Mouse (Mus musculus) limb, embryonic 11.5 days (tissue): Measurements from ENCODE around the gene Asic2. TPM values are rescaled to one million over a fixed set of nuclear protein-coding genes. Genes with fewer than 3 reads are reported as not detected.

Experiments
- ATAC-seq: fragments of 200-750 bp; cut with Nextera tagmentation; 2 replicates; pipeline ENCODE4 v1.8.0; 2017; ENCODE audit warnings: low read depth; ENCODE audit not compliant: insufficient number of reproducible peaks, low FRiP score, low TSS enrichment
- DNase-seq: peaks from one replicate; pipeline ENCODE4 v3.0.0-alpha.2; 2015; ENCODE audit warnings: low spot score
- H3K27ac ChIP-seq: fragments of 300-500 bp; sonication (generic); replicated peaks from 2 replicates; pipeline ENCODE4 v1.5.1; 2014; ENCODE audit warnings: low read depth, mild to moderate bottlenecking, low read length
- H3K27me3 ChIP-seq: fragments of 300-500 bp; sonication (generic); 2 replicates; pipeline ENCODE4 v1.6.1; 2014; ENCODE audit warnings: mild to moderate bottlenecking, low read length, mixed read lengths; ENCODE audit not compliant: control insufficient read depth, insufficient read depth
- H3K36me3 ChIP-seq: fragments of 300-500 bp; sonication (generic); 2 replicates; pipeline ENCODE4 v1.6.1; 2014; ENCODE audit warnings: mild to moderate bottlenecking, low read length, moderate library complexity, mixed read lengths; ENCODE audit not compliant: control insufficient read depth, insufficient read depth
- H3K4me1 ChIP-seq: fragments of 300-500 bp; sonication (generic); 2 replicates; pipeline ENCODE4 v1.6.1; 2014; ENCODE audit warnings: low read length, mixed read lengths; ENCODE audit not compliant: control insufficient read depth, insufficient read depth
- H3K4me2 ChIP-seq: fragments of 300-500 bp; sonication (generic); 2 replicates; pipeline ENCODE4 v1.6.1; 2014; ENCODE audit warnings: low read depth, mild to moderate bottlenecking, moderate library complexity; ENCODE audit not compliant: severe bottlenecking
- H3K4me3 ChIP-seq: fragments of 300-500 bp; sonication (generic); 2 replicates; pipeline ENCODE4 v1.5.1; 2014; ENCODE audit warnings: low read depth, low read length
- H3K9ac ChIP-seq: fragments of 300-500 bp; sonication (generic); 2 replicates; pipeline ENCODE4 v1.6.1; 2014; ENCODE audit warnings: mild to moderate bottlenecking, low read length
- H3K9me3 ChIP-seq: fragments of 300-500 bp; sonication (generic); 2 replicates; pipeline ENCODE4 v1.6.1; 2016; ENCODE audit warnings: low read length; ENCODE audit not compliant: control insufficient read depth
- WGBS: fragments of 180-500 bp; shearing (Covaris S2); extraction: QIAGEN DNeasy Blood & Tissue Kit; methylation state at CpG from one replicate; pipeline ENCODE4 v1.1.7; 2014; 5-methylcytosine and 5-hydroxymethylcytosine counted together
- polyA plus RNA-seq: library from polyadenylated mRNA; unstranded; fragments of >200 nt; fragmentation: Nextera tagmentation; extraction: Ambion mirVana; gene quantifications from 2 replicates; pipeline ENCODE4 v1.2.1, GENCODE M21; 2014

The Asic2 gene
- 0.27 and 0.41 TPM in 2 replicates for polyA plus RNA-seq

- H3K9me3 ChIP-seq: no peaks in the 10 kb centered on the region
- no peak within 1 kb of the TSS for H3K27ac ChIP-seq
- H3K9ac ChIP-seq: 0 out of 2 replicates have a peak within 1 kb of the TSS, but pooled peaks have one; percentile 12
- peak within 1 kb of the TSS; percentile 19; the same call in 1 of the 2 replicates for H3K4me3 ChIP-seq
- peak within 1 kb of the TSS; percentile 47 for H3K4me2 ChIP-seq
- H3K27me3 ChIP-seq: peaks cover 23% of the 10 kb centered on the region
- 2% methylated on average over 29 of the region's 29 CpGs for WGBS
- H3K4me1 ChIP-seq: 0 out of 2 replicates have a peak, but pooled peaks cover 5% of the 10 kb centered on the region
- no peaks in the 10 kb centered on the region for H3K36me3 ChIP-seq
- ATAC-seq (no peak), DNase-seq (no peak)
Observed at GRCm38 (mm10) chr11:81968401-81968881, at the start of gene Asic2. Asic2 (minus strand) TSS chr11:81968457.

- Histone ChIP-seq H3K9ac (no peak overlapping the region), H3K4me3 (no peak overlapping the region), H3K27me3 (no peaks in the 10 kb centered on the region), H3K9me3 (no peaks in the 10 kb centered on the region), H3K4me1 (no peaks in the 10 kb centered on the region), H3K36me3 (no peaks in the 10 kb centered on the region), H3K4me2 (no peak overlapping the region), H3K27ac (no peak overlapping the region)
- no peak for DNase-seq
- 80% methylated on average over 3 of the region's 3 CpGs for WGBS
- ATAC-seq: no peak
Observed at GRCm38 (mm10) chr11:82016181-82016780, 48.0 kb upstream of the Asic2 start.

GRCm38 (mm10) chr11:82015066-82015465 lies 46.8 kb upstream of the Asic2 start:
- no peak overlapping the region for H3K27ac ChIP-seq
- no peaks in the 10 kb centered on the region for H3K27me3 ChIP-seq
- no peak overlapping the region for H3K9ac ChIP-seq
- DNase-seq: no peak
- H3K4me2 ChIP-seq: no peak overlapping the region
- H3K36me3 ChIP-seq: no peaks in the 10 kb centered on the region
- no peak overlapping the region for H3K4me3 ChIP-seq
- no peak for ATAC-seq
- WGBS: 62% methylated on average over 2 of the region's 2 CpGs
- no peaks in the 10 kb centered on the region for H3K9me3 ChIP-seq
- no peaks in the 10 kb centered on the region for H3K4me1 ChIP-seq

- Histone ChIP-seq H3K27ac (no peak overlapping the region), H3K4me1 (no peaks in the 10 kb centered on the region), H3K4me3 (no peak overlapping the region), H3K27me3 (no peaks in the 10 kb centered on the region), H3K36me3 (no peaks in the 10 kb centered on the region), H3K9ac (no peak overlapping the region), H3K4me2 (no peak overlapping the region), H3K9me3 (no peaks in the 10 kb centered on the region)
- 28% methylated on average over 1 of the region's 1 CpGs for WGBS
- ATAC-seq: no peak
- DNase-seq: no peak
Observed at GRCm38 (mm10) chr11:82013756-82014155, 45.5 kb upstream of the Asic2 start.

GRCm38 (mm10) chr11:82011411-82012193 lies 43.3 kb upstream of the Asic2 start:
- no peaks in the 10 kb centered on the region for H3K4me1 ChIP-seq
- H3K9ac ChIP-seq: no peak overlapping the region
- no peak overlapping the region for H3K4me3 ChIP-seq
- no peak overlapping the region for H3K27ac ChIP-seq
- DNase-seq (no peak), ATAC-seq (no peak)
- no peaks in the 10 kb centered on the region for H3K27me3 ChIP-seq
- 56% methylated on average over 8 of the region's 8 CpGs for WGBS
- no peaks in the 10 kb centered on the region for H3K9me3 ChIP-seq
- no peak overlapping the region for H3K4me2 ChIP-seq
- H3K36me3 ChIP-seq: no peaks in the 10 kb centered on the region

- H3K9ac ChIP-seq: no peak overlapping the region
- H3K4me1 ChIP-seq: no peaks in the 10 kb centered on the region
- no peak overlapping the region for H3K4me2 ChIP-seq
- H3K27ac ChIP-seq: no peak overlapping the region
- ATAC-seq (no peak), DNase-seq (no peak)
- no peak overlapping the region for H3K4me3 ChIP-seq
- H3K36me3 ChIP-seq: no peaks in the 10 kb centered on the region
- no peaks in the 10 kb centered on the region for H3K27me3 ChIP-seq
- H3K9me3 ChIP-seq: no peaks in the 10 kb centered on the region
- WGBS: 97% methylated on average over 3 of the region's 3 CpGs
Observed at GRCm38 (mm10) chr11:82010115-82010514, 41.9 kb upstream of the Asic2 start.

- ATAC-seq: no peak
- Histone ChIP-seq H3K27me3 (no peaks in the 10 kb centered on the region), H3K27ac (no peak overlapping the region), H3K4me2 (no peak overlapping the region), H3K36me3 (no peaks in the 10 kb centered on the region), H3K9ac (no peak overlapping the region), H3K4me3 (no peak overlapping the region), H3K4me1 (no peaks in the 10 kb centered on the region), H3K9me3 (no peaks in the 10 kb centered on the region)
- DNase-seq: no peak
- WGBS: 60% methylated on average over 12 of the region's 12 CpGs
Observed at GRCm38 (mm10) chr11:82006796-82007423, 38.7 kb upstream of the Asic2 start.

- Histone ChIP-seq H3K4me2 (no peak overlapping the region), H3K9ac (no peak overlapping the region), H3K27ac (no peak overlapping the region), H3K36me3 (no peaks in the 10 kb centered on the region), H3K9me3 (no peaks in the 10 kb centered on the region), H3K4me1 (no peaks in the 10 kb centered on the region), H3K4me3 (no peak overlapping the region), H3K27me3 (no peaks in the 10 kb centered on the region)
- WGBS: 68% methylated on average over 2 of the region's 2 CpGs
- no peak for DNase-seq
- no peak for ATAC-seq
Observed at GRCm38 (mm10) chr11:82004810-82005209, 36.6 kb upstream of the Asic2 start.
